Mouse (Mus musculus): Measurements from ENCODE around the gene Nudt6. TPM values are rescaled to one million over a fixed set of nuclear protein-coding genes. Genes with fewer than 3 reads are reported as not detected.

Nudt6 gene
- polyA plus RNA-seq, 1 experiment from 2014 or later = 11.4 TPM

DNA sequence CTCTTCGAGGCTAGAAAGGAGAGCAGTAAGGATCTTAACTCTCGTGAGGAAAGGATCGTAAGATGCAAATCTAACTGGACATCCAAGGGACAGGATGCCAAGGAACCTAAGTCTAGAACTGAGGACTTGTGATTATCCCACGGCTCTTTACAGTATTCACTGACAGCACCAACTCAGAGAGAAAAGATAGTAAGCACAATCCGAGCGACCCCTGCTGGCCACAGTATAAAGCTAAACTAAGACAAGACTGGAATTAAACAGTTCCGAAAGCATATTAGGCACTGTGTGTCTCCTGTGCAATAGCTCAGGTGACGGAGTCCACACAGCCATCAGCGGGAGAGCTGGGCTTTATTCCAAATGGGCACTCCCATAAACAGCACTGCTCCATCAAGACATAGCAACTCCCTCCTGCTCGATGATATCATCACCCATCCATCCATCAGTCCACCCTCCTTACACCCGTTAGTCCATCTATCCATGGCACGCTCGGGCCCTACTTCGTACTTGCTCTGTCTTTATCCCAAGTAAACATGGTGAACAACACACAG, 5.5 kb downstream of the Nudt6 start:
- Histone ChIP-seq H3K4me2 (ENCODE audit: low read depth, low read length) (no peak overlapping the region), H3K9ac (replicated peaks) (no peak overlapping the region), H3K27me3 (ENCODE audit: insufficient read depth, low read length) (no peaks in the 10 kb centered on the region), H3K4me3 (ENCODE audit: low read depth, low read length) (no peak overlapping the region), H3K4me1 (ENCODE audit: insufficient read depth) (peaks cover 9% of the 10 kb centered on the region; the same call in 1 of the 2 replicates), H3K9me3 (ENCODE audit: low read length) (no peaks in the 10 kb centered on the region), H3K27ac (ENCODE audit: low read depth) (no peak overlapping the region), H3K36me3 (replicated peaks; ENCODE audit: insufficient read depth, low read length) (no peaks in the 10 kb centered on the region)
- WGBS (ENCODE audit: insufficient replicate concordance) = 50% methylated on average over 14 of the region's 14 CpGs
- TF ChIP-seq EP300 (IDR thresholded peaks at IDR 0.05; ENCODE audit: low read depth) (no peak), CTCF (IDR thresholded peaks at IDR 0.05; ENCODE audit: low read depth) (peak; percentile 85)
- ATAC-seq (no peak), DNase-seq (peak; percentile 80)

- H3K4me3 ChIP-seq (ENCODE audit: low read depth, low read length) = no peak overlapping the region
- no peak overlapping the region for H3K4me2 ChIP-seq (ENCODE audit: low read depth, low read length)
- peaks cover 6% of the 10 kb centered on the region; the same call in 1 of the 2 replicates for H3K4me1 ChIP-seq (ENCODE audit: insufficient read depth)
- no peak for ATAC-seq
- 81% methylated on average over 3 of the region's 3 CpGs for WGBS (ENCODE audit: insufficient replicate concordance)
- no peak overlapping the region for H3K9ac ChIP-seq (replicated peaks)
- H3K27ac ChIP-seq (ENCODE audit: low read depth) = no peak overlapping the region
- no peak for DNase-seq
- TF ChIP-seq EP300 (IDR thresholded peaks at IDR 0.05; ENCODE audit: low read depth) (no peak), CTCF (IDR thresholded peaks at IDR 0.05; ENCODE audit: low read depth) (no peak)
- no peaks in the 10 kb centered on the region for H3K27me3 ChIP-seq (ENCODE audit: insufficient read depth, low read length)
- H3K36me3 ChIP-seq (replicated peaks; ENCODE audit: insufficient read depth, low read length) = no peaks in the 10 kb centered on the region
- no peaks in the 10 kb centered on the region for H3K9me3 ChIP-seq (ENCODE audit: low read length)
These were observed 6.6 kb downstream of the Nudt6 start for GRCm38 (mm10) chr3:37413446-37413845.

DNA sequence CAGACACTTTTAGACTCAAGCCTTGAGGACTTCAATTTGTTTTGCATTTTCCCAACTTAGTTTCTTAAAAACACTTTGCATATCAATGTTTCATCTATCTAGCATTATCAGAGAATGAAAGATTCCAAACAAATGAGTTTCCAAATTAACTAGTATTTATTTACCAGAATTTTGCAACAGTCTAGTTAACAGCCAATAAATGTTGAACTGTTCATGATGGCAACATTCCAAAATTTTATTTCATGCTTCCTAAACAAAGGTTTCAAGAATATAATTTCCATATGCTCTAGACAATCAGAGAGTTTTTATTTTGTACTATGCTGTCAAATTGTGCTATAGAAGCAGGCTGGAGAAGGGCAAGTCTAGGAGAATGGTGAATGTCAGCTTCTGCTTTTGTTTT, 12.4 kb downstream of the Nudt6 start:
- Histone ChIP-seq H3K36me3 (replicated peaks; ENCODE audit: insufficient read depth, low read length) (no peaks in the 10 kb centered on the region), H3K27ac (ENCODE audit: low read depth) (no peak overlapping the region), H3K9me3 (ENCODE audit: low read length) (no peaks in the 10 kb centered on the region), H3K27me3 (ENCODE audit: insufficient read depth, low read length) (no peaks in the 10 kb centered on the region), H3K4me3 (ENCODE audit: low read depth, low read length) (no peak overlapping the region), H3K9ac (replicated peaks) (no peak overlapping the region), H3K4me2 (ENCODE audit: low read depth, low read length) (no peak overlapping the region), H3K4me1 (ENCODE audit: insufficient read depth) (no peaks in the 10 kb centered on the region)
- TF ChIP-seq EP300 (IDR thresholded peaks at IDR 0.05; ENCODE audit: low read depth) = no peak
- no peak for TF ChIP-seq CTCF (IDR thresholded peaks at IDR 0.05; ENCODE audit: low read depth)
- ATAC-seq (no peak), DNase-seq (no peak)

GRCm38 (mm10) chr3:37401729-37402610, 18.0 kb downstream of the Nudt6 start:
- Histone ChIP-seq H3K9me3 (ENCODE audit: low read length) (no peaks in the 10 kb centered on the region), H3K4me2 (ENCODE audit: low read depth, low read length) (no peak overlapping the region), H3K4me3 (ENCODE audit: low read depth, low read length) (no peak overlapping the region), H3K36me3 (replicated peaks; ENCODE audit: insufficient read depth, low read length) (no peaks in the 10 kb centered on the region), H3K4me1 (ENCODE audit: insufficient read depth) (no peaks in the 10 kb centered on the region), H3K9ac (replicated peaks) (no peak overlapping the region), H3K27me3 (ENCODE audit: insufficient read depth, low read length) (no peaks in the 10 kb centered on the region), H3K27ac (ENCODE audit: low read depth) (no peak overlapping the region)
- no peak for DNase-seq
- 78% methylated on average over 11 of the region's 11 CpGs for WGBS (ENCODE audit: insufficient replicate concordance)
- no peak for TF ChIP-seq EP300 (IDR thresholded peaks at IDR 0.05; ENCODE audit: low read depth)
- TF ChIP-seq CTCF (IDR thresholded peaks at IDR 0.05; ENCODE audit: low read depth) = no peak
- no peak for ATAC-seq

GRCm38 (mm10) chr3:37398661-37399395, 21.2 kb downstream of the Nudt6 start:
- Histone ChIP-seq H3K27me3 (ENCODE audit: insufficient read depth, low read length) (no peaks in the 10 kb centered on the region), H3K36me3 (replicated peaks; ENCODE audit: insufficient read depth, low read length) (no peaks in the 10 kb centered on the region), H3K9me3 (ENCODE audit: low read length) (no peaks in the 10 kb centered on the region), H3K4me2 (ENCODE audit: low read depth, low read length) (no peak overlapping the region), H3K9ac (replicated peaks) (no peak overlapping the region), H3K4me1 (ENCODE audit: insufficient read depth) (no peaks in the 10 kb centered on the region), H3K4me3 (ENCODE audit: low read depth, low read length) (no peak overlapping the region), H3K27ac (ENCODE audit: low read depth) (no peak overlapping the region)
- DNase-seq (no peak), ATAC-seq (no peak)
- TF ChIP-seq EP300 (IDR thresholded peaks at IDR 0.05; ENCODE audit: low read depth) (no peak), CTCF (IDR thresholded peaks at IDR 0.05; ENCODE audit: low read depth) (no peak)
- WGBS (ENCODE audit: insufficient replicate concordance) = 73% methylated on average over 7 of the region's 7 CpGs

DNA sequence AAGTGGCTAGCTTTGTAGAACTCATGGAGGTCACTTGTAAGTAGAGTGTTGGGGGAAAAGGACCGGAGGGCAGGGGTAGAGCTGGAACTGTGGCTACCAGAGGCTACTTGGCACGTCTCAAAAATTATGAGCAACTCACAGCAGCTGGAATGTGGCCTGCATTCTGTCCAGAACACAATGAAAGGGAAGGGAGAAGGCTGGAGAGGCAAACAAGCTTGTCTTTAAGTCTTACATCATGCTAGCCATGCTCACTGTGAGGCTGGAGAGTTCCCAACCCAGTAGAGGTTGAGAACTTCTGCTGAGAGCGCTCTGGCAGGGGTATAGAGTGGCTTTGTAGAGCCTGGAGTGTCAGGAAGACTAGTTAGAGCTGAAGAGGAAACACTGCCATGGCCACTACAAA, 22.4 kb downstream of the Nudt6 start:
- Histone ChIP-seq H3K27me3 (ENCODE audit: insufficient read depth, low read length) (no peaks in the 10 kb centered on the region), H3K9me3 (ENCODE audit: low read length) (no peaks in the 10 kb centered on the region), H3K4me3 (ENCODE audit: low read depth, low read length) (no peak overlapping the region), H3K9ac (replicated peaks) (no peak overlapping the region), H3K4me1 (ENCODE audit: insufficient read depth) (no peaks in the 10 kb centered on the region), H3K27ac (ENCODE audit: low read depth) (no peak overlapping the region), H3K4me2 (ENCODE audit: low read depth, low read length) (no peak overlapping the region), H3K36me3 (replicated peaks; ENCODE audit: insufficient read depth, low read length) (no peaks in the 10 kb centered on the region)
- DNase-seq = no peak
- no peak for ATAC-seq
- TF ChIP-seq CTCF (IDR thresholded peaks at IDR 0.05; ENCODE audit: low read depth) (no peak), EP300 (IDR thresholded peaks at IDR 0.05; ENCODE audit: low read depth) (no peak)
- WGBS (ENCODE audit: insufficient replicate concordance) = 71% methylated on average over 3 of the region's 3 CpGs
